Mouse (Mus musculus) heart, postnatal 0 days (tissue): ENCODE measurements at regions not wholly inside any gene's neighbourhood (a gene's known extent, or its start where the extent isn't known, plus 50 kb on each side); places are given as distances from the start of the nearest gene placed in this dataset.

Experiments
- ATAC-seq: fragments of 200-750 bp; cut with Nextera tagmentation; 2 replicates; pipeline ENCODE4 v1.8.0; 2017; ENCODE audit warnings: low read depth, moderate number of reproducible peaks, moderate library complexity; ENCODE audit not compliant: insufficient read depth
- DNase-seq: peaks from one replicate; pipeline ENCODE4 v3.0.0-alpha.2; 2016; ENCODE audit warnings: low spot score
- H3K27ac ChIP-seq: fragments of 300-500 bp; sonication (generic); 2 replicates; pipeline ENCODE4 v1.5.1; 2014; ENCODE audit warnings: low read depth, mild to moderate bottlenecking
- H3K27me3 ChIP-seq: fragments of 300-500 bp; sonication (generic); 2 replicates; pipeline ENCODE4 v1.6.1; 2014; ENCODE audit warnings: low read length, mixed read lengths; ENCODE audit not compliant: control insufficient read depth, insufficient read depth
- H3K36me3 ChIP-seq: fragments of 300-500 bp; sonication (generic); replicated peaks from 2 replicates; pipeline ENCODE4 v1.6.1; 2014; ENCODE audit warnings: low read length, mixed read lengths; ENCODE audit not compliant: control insufficient read depth, insufficient read depth
- H3K4me1 ChIP-seq: fragments of 300-500 bp; sonication (generic); 2 replicates; pipeline ENCODE4 v1.6.1; 2014; ENCODE audit warnings: antibody characterized with exemption; ENCODE audit not compliant: control insufficient read depth, insufficient read depth
- H3K4me2 ChIP-seq: fragments of 300-500 bp; sonication (generic); 2 replicates; pipeline ENCODE4 v1.6.1; 2014; ENCODE audit warnings: low read depth, mild to moderate bottlenecking, low read length, moderate library complexity
- H3K4me3 ChIP-seq: fragments of 300-500 bp; sonication (generic); 2 replicates; pipeline ENCODE4 v1.5.1; 2014; ENCODE audit warnings: low read depth, low read length
- H3K9ac ChIP-seq: fragments of 300-500 bp; sonication (generic); replicated peaks from 2 replicates; pipeline ENCODE4 v1.6.1; 2014; ENCODE audit warnings: low read depth, low read length, mixed read lengths
- H3K9me3 ChIP-seq: fragments of 300-500 bp; sonication (generic); replicated peaks from 2 replicates; pipeline ENCODE4 v1.6.1; 2016; ENCODE audit warnings: low read length; ENCODE audit not compliant: control insufficient read depth
- CTCF ChIP-seq: IDR thresholded peaks from 2 replicates; pipeline ENCODE4 v1.5.1; 2016; ENCODE audit warnings: antibody characterized with exemption, control low read depth, low read depth
- EP300 ChIP-seq: IDR thresholded peaks from 2 replicates; pipeline ENCODE4 v1.6.1; 2016; ENCODE audit warnings: antibody characterized with exemption, low read depth
- WGBS: fragments of 180-500 bp; shearing (Covaris S2); extraction: QIAGEN DNeasy Blood & Tissue Kit; methylation state at CpG from one replicate; pipeline ENCODE4 v1.1.7; 2014; 5-methylcytosine and 5-hydroxymethylcytosine counted together

DNA sequence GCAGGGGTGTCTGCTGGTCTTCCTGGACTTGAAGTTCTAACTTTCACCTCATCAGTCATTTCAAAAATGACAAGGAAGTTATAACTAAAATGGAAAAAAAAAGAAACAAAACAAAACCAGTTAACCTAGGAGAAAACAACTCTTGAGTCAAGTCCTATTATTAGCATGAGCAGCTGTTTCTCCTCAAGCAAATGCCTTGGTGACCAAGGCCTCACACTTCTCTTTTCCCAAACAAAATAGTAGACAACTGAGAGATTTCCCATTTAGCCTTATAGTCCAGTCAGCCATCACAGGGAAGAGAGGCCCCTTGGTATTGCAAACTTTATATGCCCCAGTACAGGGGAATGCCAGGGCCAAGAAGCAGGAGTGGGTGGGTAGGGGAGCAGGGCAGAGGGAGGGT is 244.9 kb downstream of the Etaa1 start:
- H3K4me2 ChIP-seq = no peak overlapping the region
- H3K27ac ChIP-seq = no peak overlapping the region
- H3K36me3 ChIP-seq = no peaks in the 10 kb centered on the region
- H3K9me3 ChIP-seq = no peaks in the 10 kb centered on the region
- DNase-seq = no peak
- H3K4me3 ChIP-seq = no peak overlapping the region
- H3K4me1 ChIP-seq = no peaks in the 10 kb centered on the region
- H3K9ac ChIP-seq = no peak overlapping the region
- H3K27me3 ChIP-seq = no peaks in the 10 kb centered on the region
- no peak for ATAC-seq
- TF ChIP-seq CTCF (no peak), EP300 (no peak)

DNA sequence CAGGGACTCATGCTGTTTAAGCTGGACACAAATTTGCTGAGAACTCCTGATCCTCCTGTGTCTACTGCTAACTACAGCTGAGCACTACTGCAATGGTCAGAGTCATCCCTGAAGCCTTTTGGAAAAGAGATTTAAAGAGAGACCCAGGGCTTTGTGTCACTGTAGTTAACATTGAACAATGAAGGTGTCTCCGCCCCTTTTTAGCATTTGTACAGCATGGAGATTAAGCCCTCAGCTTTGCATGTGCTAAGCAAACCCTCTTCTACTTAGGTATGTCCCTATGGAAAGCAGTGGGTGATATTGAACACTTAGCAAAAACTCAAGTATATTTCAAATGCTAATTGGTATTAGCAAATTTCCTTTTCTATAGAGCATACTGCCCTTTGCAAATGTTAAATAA is 231.6 kb downstream of the Etaa1 start:
- Histone ChIP-seq H3K4me2 (no peak overlapping the region), H3K4me1 (no peaks in the 10 kb centered on the region), H3K27me3 (no peaks in the 10 kb centered on the region), H3K9me3 (no peaks in the 10 kb centered on the region), H3K27ac (no peak overlapping the region), H3K9ac (no peak overlapping the region), H3K4me3 (no peak overlapping the region), H3K36me3 (no peaks in the 10 kb centered on the region)
- no peak for TF ChIP-seq CTCF
- TF ChIP-seq EP300 = no peak
- no peak for DNase-seq
- no peak for ATAC-seq
- WGBS = 64% methylated on average over 1 of the region's 1 CpGs

DNA sequence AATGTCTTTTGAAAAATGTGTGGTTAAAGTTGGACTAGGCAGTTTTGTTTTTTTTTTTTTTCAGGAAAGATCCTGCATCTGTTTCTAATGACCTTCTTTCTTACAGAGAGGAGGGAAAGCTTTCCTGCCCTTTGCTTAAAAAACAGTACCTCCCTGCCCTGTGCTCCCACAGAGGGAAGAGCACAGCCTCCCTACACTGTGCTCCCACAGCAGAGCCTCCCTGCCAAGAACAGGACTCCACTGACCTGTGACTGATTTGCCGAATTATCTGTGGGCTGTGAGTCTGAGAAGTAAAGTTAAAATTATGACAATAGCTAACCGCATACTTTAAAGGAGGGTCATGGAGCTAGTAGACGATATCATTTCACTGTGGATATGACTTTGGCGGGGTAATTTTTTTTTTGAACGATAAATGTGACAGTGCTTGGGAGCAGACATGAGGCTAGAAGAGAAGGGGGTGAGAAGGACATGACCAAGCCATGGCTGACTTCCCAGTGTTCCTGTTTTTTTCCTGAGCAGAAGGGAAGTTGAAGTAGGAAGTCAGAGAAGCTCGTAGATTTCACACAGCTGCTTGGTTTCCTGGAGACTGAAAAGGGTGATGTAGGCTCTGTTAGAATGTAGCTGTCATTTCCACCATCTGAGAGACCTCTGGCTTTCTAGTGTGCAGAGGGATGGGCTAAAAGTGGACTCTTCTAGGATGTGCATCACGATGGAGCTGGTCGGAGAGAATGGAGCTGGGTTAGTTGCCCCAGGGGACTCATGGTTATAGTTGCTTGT is 226.2 kb downstream of the Etaa1 start:
- H3K36me3 ChIP-seq = no peaks in the 10 kb centered on the region
- no peak for TF ChIP-seq EP300
- peak overlapping the region; percentile 13; the same call in 1 of the 2 replicates for H3K27ac ChIP-seq
- DNase-seq (peak; percentile 27), ATAC-seq (peak; percentile 51; the same call in 1 of the 2 replicates)
- no peaks in the 10 kb centered on the region for H3K9me3 ChIP-seq
- H3K4me1 ChIP-seq = no peaks in the 10 kb centered on the region
- no peaks in the 10 kb centered on the region for H3K27me3 ChIP-seq
- H3K9ac ChIP-seq = no peak overlapping the region
- WGBS = 53% methylated on average over 8 of the region's 8 CpGs
- H3K4me2 ChIP-seq = no peak overlapping the region
- no peak overlapping the region for H3K4me3 ChIP-seq

DNA sequence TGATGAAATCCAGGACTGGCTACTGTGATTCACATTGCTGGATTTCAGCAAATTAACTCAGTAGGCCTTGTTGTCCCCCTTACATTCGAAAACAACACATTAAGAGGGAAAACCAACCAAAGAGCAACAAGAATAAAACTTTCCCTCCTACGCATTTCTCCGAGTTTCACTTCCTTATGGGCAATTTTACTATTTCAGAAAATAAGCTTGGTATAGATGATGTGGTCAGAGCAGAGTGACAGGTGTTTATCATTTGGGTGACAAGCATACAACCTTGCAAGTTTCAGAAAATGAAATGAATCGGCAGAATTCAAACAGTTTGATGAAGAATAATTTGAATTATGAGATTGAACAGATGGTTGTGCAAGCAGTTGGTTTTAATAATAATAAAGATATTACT is 220.6 kb downstream of the Etaa1 start:
- H3K4me2 ChIP-seq = no peak overlapping the region
- no peak overlapping the region for H3K27ac ChIP-seq
- H3K36me3 ChIP-seq = no peaks in the 10 kb centered on the region
- no peaks in the 10 kb centered on the region for H3K9me3 ChIP-seq
- no peak overlapping the region for H3K9ac ChIP-seq
- no peaks in the 10 kb centered on the region for H3K4me1 ChIP-seq
- TF ChIP-seq EP300 (no peak), CTCF (no peak)
- no peak overlapping the region for H3K4me3 ChIP-seq
- no peak for ATAC-seq
- no peak for DNase-seq
- H3K27me3 ChIP-seq = no peaks in the 10 kb centered on the region
- 67% methylated on average over 4 of the region's 4 CpGs for WGBS

DNA sequence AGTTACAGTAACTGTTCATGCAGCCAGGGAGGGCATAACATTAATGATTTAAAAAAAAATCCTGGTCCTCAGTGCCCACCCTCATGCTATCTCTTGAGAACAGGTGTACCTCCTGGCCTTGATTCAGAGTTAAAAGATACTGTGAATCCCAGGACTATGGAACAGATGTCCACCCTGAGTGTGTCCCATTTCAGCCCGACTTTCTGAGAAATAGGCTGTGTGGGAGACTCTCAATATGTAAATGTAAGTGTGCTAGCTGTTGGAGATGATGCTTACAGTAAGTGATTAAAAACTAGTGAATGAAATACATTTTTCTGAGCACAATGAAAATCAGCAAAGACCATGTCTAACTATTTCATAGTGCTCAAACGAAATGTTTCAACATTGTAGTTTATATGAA is 219.2 kb downstream of the Etaa1 start:
- Histone ChIP-seq H3K4me2 (no peak overlapping the region), H3K9ac (no peak overlapping the region), H3K27ac (no peak overlapping the region), H3K9me3 (no peaks in the 10 kb centered on the region), H3K4me1 (no peaks in the 10 kb centered on the region), H3K36me3 (no peaks in the 10 kb centered on the region), H3K27me3 (no peaks in the 10 kb centered on the region), H3K4me3 (no peak overlapping the region)
- TF ChIP-seq EP300 (no peak), CTCF (no peak)
- ATAC-seq (no peak), DNase-seq (no peak)
- 73% methylated on average over 2 of the region's 2 CpGs for WGBS

DNA sequence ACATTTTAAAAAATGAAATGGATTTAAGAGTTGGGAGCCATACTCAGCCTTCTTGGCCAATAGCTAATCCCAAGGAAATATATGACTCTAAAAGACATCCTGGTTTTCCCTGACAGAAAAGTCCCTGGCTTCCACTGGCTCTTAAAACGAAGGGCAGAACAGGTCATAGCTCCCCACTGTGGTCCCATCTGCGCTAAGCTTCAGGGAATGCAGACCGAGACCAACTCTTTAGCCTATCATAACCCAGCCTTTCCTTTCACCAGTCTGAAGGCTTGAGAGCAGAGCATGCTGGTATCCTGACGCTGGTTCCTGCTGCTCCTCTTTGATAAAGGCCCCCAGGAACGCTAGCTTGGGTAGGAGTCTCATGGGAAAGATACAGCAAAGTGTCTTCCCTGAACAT is 214.8 kb downstream of the Etaa1 start:
- 45% methylated on average over 5 of the region's 5 CpGs for WGBS
- Histone ChIP-seq H3K27ac (no peak overlapping the region), H3K4me2 (no peak overlapping the region), H3K4me1 (no peaks in the 10 kb centered on the region), H3K4me3 (no peak overlapping the region), H3K9me3 (no peaks in the 10 kb centered on the region), H3K9ac (no peak overlapping the region), H3K36me3 (no peaks in the 10 kb centered on the region), H3K27me3 (no peaks in the 10 kb centered on the region)
- DNase-seq = no peak
- no peak for ATAC-seq
- TF ChIP-seq EP300 (no peak), CTCF (no peak)
